Mouse (Mus musculus) 416B (cell line): ENCODE results near the gene 1810013L24Rik.
A peak's percentile ranks its signal among the peaks of the same experiment; 100 is the strongest.
"Not testable (repeated sequence)": the region's sequence is repeated elsewhere in the genome, so short reads cannot be mapped to it uniquely, and the experiment has no call there.

Experiments used
- DNase-seq: peaks from one replicate; pipeline ENCODE4 v3.0.0; 2011; ENCODE audit warnings: low read depth

The 1810013L24Rik gene

DNA sequence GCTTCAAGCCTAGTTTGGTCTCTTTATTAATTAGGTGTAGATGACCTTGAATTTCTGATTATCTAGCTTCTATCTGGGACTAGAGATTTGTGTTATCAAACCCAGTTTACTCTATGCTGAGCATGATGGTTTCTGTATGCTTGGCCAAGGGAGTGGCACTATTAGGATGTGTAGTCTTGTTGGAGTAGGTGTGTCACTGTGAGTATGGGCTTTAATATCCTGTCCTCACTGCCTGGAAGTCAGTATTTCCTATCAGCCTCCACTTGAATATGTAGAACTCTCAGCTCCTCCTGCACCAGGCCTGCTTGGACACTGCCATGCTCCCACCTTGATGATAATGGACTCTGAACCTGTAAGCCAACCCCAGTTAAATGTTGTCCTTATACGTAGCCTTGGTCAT, 7.0 kb downstream of the 1810013L24Rik start:
- no peak for DNase-seq

DNA sequence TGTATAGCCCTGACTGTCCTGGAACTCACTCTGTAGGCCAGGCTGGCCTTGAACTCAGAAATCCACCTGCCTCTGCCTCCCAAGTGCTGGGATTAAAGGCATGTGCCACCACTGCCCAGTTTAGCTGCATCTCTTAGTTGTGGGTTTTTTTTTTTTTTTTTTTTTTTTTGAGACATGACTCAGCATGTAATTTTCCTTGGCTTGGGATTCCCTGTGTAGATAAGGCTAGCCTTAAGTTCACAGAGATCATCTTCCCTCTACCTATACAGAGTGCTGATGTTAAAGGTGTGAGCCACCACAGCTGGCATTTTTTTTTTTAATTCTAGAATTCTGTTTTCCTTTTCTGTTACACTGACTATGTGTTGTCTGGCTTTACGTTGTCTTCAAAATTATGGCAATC, 7.7 kb downstream of the 1810013L24Rik start:
- DNase-seq: no peak

DNA sequence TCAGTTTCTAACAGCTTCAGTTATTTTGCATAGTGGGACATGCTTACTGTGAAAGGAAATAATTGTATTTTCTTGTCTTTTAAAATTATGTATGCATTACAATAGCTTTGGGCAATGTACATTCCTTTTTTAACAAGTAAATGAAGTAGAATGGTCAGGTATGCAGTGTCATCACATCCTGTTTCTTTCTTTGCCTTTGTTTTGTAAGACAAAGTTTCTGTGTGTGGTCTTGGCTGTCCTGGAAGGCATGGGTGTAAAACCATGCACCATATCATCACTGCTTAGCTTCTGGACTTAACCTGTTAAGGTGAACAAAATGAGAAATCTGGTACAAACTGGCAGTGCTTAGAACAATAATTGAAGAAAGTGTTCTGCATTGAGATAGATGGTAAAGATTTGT, 9.0 kb downstream of the 1810013L24Rik start:
- no peak for DNase-seq

DNA sequence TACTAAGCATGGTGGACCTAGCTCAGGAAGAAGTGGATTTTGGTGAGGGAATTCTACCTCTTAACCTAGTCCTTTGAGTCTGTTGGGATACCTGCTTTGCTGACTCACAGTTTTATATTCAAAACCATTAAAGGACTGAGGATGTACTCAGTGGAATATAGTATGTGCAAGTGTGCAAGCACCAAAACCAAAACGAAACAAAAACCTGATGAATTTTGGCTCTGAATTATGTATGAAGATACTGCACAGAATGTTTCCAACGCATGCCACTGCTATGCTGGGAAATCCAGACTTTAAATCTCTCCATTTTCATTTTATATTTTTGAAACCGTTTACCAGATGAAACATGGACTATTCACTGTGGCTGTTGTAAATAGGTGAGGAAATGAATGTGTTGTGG, 10.7 kb downstream of the 1810013L24Rik start:
- DNase-seq: no peak

DNA sequence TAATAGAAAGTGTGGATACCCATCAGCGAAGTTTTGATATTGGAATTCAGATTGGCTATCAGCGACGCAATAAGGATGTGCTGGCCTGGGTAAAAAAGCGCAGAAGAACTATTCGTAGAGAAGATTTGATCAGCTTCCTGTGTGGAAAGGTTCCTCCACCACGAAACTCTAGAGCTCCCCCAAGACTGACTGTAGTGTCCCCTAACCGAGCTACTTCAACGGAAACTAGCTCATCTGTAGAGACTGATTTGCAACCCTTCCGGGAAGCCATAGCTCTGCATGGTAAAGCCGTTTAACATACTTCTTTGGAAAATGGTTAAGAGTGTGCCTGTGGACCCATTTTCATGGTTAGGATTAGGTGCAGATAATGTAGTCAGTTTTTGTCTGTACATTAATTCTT, 13.1 kb downstream of the 1810013L24Rik start:
- peak; percentile 35 for DNase-seq

DNA sequence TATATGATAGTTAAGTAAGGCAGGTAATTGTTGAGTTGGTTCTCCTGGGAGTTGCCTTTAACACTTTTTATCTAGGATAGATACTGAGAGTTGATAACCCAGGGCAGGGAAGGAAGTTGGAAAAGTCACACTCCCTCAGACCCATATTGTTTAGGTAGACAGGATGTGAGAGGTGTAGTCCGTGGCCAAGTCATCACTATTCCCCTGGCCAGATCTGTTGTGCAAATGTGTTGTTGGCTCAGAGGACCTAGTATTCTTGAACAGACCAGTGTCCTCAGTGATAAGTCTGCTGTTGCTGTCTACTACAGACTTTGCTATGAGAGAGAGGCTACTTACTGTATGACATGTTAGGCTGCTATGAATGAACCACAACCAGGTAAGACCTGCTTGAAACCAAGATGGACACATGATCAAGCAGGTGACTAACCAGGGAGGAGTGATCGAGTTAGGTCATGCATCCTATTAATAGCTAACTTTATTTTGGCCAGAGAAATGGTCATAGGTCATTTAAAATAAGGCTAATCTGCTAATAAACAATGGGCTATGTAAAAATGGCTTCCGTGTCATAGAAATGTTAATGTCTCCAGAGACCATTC, 13.8 kb downstream of the 1810013L24Rik start:
- no peak for DNase-seq

DNA sequence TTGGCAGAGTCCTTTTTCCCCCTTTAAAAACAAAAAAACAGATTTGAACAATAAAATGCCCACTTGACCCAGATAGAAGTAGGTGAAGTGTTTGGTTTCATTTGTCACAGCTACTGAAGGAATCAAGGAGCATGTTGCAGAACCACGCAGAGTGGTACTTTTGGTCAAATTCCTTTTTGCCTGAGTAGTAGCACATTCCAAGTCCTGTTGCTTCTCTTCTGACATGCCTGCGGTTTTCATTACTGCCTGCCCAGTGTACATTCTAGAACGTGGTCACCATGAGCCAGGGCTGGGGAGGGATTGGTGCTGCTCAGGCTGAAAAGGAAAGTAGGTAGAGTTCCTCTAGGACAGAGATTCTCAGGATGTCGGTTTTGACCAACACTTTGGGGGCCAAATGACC, 16.1 kb downstream of the 1810013L24Rik start:
- no peak for DNase-seq

DNA sequence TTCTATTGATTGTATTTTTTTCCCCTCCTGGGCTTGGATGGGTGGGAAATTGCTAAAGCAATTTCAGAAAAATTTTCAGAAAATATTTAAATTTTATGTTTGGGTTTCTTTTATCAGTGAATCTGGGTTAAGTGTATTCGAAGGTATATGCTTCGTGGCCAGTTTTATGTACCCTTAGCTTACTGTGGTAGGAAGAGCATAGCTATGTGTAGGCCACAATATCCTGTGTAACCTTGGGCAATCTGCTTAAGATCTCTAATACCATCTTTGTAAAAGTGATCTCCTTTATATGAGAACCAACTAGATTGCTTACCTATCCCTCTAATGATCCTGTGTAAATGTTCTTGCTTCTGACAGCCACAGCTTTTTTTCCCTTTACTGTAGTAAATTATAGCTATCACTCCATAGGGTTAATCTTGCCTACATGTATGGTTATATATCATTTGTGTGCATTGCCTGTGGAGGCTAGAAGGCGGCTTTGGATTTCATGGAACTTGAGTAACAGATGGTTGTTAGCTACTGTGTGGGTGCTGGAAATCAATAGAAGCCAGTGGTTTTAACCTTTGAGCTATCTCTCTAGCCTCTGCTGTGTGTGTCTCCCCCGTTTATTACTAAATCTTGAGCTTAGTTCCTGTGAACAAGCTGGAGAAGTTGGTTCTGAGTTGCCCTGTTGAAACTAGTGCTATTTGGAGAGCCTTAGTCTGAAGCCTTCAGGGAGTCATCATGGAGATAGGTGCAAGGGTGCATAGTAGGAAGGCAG, 18.6 kb downstream of the 1810013L24Rik start:
- DNase-seq: peak; percentile 53

DNA sequence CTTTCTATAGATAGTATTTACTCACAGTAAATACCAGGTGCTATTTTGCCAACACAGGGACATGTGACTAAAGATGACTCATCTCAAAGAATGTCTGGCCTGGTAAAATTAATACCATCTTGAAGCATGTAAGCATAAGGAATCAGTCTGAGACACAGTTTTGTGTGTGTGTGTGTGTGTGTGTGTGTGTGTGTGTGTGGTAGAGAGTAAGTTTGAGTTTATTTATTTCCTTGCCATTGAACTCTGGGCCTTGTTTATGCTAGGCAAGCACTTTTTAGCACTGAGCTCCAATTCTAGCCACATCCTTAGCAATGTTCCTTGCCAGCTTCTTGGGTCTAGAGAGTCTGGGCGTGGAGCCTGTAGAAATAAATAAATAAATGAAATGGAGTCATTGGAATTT, 20.0 kb downstream of the 1810013L24Rik start:
- peak; percentile 56 for DNase-seq

DNA sequence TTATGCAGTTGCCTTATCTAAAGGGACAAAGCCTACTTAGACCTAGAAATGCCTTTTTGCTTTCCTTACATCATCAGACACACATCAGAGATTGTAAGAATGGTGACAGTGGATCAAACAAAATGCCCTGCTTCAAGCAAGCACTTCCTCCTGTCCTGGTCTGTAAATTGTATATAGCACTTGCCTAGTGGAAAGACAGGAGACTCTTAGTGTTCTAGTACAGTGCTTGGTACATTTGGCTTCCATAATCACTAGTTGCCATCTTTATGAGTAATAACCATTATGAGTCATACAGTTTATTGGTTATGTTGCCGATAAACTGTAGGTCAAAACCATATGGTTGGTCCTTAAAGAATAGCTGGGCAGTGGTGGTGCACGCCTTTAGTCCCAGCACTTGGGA, 25.2 kb downstream of the 1810013L24Rik start:
- peak; percentile 60 for DNase-seq

DNA sequence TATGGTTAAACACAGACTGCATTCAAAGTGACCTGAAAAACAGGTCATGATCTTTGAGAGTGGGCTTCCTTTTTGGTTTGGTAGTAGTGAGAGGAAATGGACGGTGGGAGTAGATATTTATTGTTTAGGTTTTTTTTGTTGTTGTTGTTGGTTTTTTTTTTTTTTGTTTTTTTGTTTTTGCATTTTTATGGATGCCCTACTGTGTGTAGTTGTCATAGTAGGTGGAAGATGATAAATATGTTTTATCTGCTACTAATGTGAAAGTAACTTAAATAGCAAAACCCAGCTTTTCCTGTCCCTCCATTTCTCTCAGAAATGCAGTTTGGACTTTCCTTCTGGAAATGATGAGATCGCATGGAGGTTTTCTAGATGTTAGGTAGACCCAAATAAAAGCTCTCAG, 26.9 kb downstream of the 1810013L24Rik start:
- DNase-seq: no peak

DNA sequence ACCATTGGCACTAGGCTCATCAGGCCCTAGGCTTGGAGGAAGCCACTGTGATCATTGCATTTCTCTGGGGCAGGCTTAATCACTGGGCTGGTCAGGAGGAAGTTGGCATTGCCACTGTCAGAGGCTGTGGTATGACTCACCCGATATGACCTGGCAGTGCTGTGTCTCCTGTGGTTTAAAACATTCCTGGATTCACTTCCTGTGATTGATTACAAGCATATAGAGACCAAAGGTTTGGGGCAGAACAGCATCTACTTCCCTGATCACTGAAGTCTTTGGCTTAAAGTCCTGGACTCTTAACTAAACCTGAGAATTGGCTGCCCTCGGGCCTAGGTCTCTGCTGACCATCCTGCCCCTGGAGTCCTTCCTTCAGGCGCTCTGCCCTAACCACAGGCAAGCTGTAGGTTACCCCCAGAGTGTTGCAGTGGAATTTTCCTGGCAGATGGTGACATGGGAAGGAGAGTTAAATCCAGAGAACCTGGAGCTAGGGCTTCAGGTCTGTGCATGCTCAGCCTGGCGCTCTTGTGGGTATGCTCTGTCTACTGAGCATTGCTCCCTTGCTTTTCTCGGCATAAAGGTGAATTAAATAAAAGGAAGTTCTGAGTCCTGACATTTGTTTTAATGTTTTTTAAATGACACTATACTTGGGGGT, 32.6 kb downstream of the 1810013L24Rik start:
- peak; percentile 89 for DNase-seq

DNA sequence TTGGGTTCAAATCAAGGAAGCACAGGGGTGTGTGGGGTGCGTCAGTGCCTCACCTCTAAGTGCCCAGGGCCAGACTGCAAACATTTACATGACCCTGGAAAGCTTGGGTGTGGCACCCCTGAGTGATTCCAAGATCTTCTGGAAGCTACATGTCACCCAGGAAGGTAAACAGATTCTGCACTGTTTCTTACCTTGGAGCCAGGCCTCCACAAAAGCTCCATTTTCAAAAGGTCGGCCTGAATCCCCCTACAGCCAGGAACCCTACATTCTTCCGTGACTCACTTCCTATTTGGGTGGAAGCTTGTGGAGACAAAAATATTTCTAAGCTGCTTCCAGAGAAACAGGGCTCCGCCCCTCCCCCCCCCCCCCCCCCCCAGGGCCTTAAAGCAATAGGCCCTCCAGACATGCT, 34.3 kb downstream of the 1810013L24Rik start:
- DNase-seq: peak; percentile 53

DNA sequence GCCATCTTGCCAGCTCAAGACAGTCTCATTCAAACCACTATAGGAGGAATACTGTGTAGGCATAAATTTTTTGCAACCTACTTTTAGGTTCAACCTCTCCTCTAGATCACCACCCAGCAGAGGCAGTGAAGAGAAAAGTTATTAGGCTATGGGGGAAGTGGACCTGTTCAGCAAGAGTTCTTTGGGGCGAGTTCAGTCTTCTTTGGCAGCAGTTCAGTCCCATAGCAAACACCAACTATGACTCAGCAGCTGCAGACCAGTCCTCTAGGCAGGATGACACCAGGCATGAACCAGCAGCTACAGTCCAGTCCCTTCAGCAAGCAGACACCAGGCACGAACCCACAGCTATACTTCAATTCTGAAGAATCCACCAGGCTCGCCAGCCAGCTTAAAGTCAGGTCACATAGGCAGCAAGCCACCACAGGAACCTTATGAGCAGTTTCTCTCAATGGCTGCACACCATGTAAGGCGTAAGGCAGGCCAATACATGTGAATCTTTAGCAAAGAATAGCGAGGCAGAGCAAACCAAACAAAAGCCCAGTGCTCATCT, 37.6 kb downstream of the 1810013L24Rik start:
- DNase-seq: peak; percentile 50

DNA sequence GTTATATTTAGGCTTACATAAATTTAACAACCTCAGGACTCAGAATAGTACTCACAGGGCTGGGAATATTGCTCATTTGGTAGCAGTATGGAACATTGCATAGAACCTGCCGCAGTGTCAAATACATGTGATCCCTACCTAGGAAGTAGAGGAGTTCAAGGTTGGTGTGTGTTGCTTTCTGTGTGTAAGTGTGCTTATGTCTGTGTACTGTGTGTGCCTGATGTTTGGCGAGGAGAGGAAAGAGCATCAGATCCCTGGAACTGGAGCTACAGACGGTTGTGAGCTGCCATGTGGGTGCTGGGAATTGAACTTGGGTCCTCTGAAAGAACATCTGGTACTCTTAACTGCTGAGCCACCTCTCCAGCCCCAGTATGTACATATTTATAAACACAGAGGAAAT, 38.6 kb downstream of the 1810013L24Rik start:
- no peak for DNase-seq

DNA sequence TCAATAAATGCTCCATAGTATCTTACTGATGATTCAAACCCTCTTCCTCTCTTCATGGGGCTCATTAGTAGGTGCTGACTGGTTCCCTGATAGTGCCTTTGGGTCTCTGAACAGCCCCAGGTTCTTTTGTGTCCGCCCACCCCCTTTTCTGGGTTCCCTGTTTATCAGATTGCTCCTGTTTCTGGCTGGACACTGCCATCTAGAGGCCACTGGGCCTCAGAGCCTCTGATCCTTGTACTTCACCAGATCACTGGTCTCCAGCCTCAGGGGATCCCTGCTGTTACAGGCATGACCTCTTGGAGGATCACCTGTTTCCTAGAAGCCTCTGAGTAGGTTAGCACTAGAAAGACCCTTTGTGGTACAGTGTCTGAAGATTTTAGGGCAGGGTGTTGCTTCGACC, 39.8 kb downstream of the 1810013L24Rik start:
- peak; percentile 76 for DNase-seq

DNA sequence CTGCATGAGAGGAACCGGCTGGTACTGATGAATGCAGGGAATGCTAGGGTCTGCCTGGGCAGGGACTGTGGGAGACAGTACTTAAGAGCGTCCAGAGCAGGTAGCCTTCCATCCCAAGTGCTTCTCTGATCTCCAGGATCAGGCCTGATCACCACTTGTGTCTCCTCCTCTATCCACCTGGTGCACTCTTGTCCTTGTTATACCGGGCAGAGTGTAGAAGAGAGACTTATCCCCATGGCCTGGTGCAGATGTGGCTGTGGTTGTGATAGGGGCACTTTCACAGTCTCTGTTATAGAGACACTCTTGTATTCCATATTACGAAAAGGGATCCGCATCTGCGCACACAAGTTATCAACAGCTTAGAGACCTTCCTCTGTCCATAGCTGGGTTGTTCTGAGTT, 41.5 kb downstream of the 1810013L24Rik start:
- DNase-seq: no peak

DNA sequence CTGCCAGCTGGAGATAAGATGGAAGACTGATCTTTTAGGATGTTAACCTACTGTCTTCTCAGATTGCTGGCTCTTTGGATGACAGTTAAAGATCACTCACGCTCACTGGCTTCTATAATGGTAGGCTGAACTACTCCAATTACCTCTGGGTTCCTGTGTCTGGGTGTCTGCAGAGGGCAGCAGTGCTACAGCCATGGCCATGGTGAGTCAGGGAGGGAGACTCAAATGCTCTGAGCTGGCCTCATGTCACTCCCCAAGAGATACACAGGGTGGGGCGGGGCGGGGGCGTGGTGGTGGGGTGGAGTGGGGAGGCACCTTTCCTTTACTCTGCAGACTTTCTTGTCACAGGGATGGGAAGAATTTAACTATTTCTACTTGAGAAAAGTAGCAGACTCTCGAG, 42.1 kb downstream of the 1810013L24Rik start:
- DNase-seq: peak; percentile 53

DNA sequence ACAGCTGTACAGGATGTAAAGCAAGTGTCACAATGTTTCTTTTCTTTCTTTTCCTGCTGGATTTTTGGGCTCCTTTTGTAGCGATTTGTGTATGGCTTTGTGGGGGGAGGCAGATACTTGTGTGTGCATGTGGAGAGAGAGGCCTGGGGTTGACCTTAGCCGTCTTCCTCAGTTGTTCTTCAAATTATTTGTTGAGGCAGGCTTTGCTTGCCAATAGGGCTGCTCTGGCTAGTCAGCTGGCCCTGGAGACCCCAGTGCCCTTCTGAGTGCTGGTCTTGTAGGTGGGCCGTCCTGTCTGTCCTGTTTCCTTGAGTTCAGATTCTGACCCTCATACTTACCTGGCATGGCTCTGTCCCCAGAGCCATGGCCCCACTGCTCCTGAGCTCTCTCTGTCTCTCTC, 42.6 kb downstream of the 1810013L24Rik start:
- no peak for DNase-seq

DNA sequence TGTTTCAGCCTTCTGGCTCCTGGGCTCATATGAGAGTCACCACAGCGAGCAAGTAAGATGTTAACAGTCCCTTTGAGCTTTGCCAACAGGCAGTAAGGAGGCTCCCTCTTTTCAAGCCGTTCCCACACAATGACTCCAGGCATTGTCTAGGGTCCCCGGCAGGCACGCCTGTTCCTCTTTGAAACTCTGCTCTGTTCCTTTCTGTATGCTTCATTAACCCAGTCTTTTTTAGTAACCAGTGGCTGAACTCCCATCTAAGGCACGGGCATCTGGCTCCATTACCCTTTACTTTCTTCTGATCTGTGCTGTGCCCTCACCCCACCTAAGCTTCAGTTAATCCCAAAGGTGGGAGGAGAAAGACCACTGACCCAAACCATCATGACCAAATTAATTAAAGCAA, 50.2 kb downstream of the 1810013L24Rik start:
- DNase-seq: no peak

DNA sequence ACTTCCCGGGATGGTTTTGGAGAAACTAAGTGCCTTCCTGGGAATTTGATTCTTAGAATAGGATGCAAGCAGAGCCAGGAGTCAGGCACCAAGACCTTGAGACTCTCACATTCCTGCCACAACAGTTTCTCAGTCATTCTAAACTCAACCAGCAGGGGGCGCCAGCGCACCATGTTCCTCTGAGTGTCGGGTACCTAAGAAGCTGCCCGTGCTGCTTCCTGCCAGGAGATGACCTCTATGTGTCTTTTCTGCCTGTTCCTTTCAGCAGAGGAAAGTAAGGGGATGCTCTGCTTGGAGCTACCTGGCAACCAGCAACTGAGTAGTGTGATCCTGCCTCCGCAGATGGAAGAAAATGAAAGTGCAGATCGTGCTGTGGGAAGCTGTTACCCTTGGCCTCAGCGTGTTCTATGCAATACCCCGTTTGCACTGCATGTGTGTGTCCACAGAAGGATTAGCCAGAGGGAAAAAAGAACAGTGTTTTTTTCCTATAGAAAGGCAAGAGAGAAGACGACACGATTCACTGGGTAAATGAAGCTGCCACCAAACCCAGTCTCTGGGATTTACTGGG, 53.9 kb downstream of the 1810013L24Rik start:
- DNase-seq: peak; percentile 74

DNA sequence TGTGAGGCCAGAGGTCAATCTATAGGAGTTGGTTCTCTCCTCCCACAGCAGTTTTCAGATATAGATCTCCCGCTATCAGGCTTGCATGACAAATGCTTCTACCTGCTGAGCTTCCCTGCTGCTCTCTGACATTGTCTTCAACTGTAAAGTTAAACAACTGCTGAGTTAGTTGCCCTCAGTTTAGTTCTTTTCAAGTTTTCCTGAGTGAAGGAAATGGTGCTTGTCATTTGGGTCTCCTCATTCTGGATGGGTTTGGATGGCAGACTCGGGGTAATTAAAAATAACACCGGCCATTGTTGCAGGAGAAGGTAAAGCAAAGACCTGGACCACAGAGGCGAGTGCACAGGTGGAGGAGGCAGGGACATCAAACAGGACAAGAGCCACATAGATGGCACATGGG, 64.3 kb downstream of the 1810013L24Rik start:
- DNase-seq: not testable (repeated sequence)

DNA sequence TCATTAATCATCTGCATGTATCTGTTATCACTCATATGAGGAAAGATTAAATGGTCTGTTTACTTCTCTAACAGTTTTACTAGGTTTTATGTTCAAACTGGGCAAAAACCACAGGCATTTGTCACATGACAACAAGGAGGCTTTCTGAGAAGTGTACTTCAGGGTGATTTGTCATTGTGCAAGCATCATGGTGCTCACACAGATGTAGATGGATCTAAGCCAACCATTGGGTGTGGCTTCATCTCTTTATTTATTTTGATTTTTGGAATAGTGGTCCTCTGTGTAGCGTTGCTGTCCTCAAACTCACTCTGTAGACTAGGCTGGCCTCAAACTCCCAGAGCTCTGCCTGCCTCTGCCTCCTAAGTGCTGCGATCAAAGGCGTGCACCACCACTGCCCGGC, 65.4 kb downstream of the 1810013L24Rik start:
- DNase-seq: no peak
